Mouse (Mus musculus) heart, embryonic 14.5 days (tissue): Measurements from ENCODE around the gene Pi4k2a. TPM values are rescaled to one million over a fixed set of nuclear protein-coding genes. Genes with fewer than 3 reads are reported as not detected.
A peak's percentile ranks its signal among the peaks of the same experiment; 100 is the strongest.

Experiments
- ATAC-seq: fragments of 200-750 bp; cut with Nextera tagmentation; 2 replicates; pipeline ENCODE4 v1.8.0; 2017; ENCODE audit warnings: low read depth, moderate TSS enrichment; ENCODE audit not compliant: insufficient number of reproducible peaks, insufficient read depth, low FRiP score
- H3K27ac ChIP-seq, 2 experiments: fragments of 200-500 bp in 1 of 2; fragments of 300-500 bp in 1 of 2; sonication (generic) in 1 of 2; replicated peaks in 1 of 2; 2 replicates each; pipeline ENCODE4 v1.5.1; 2012 to 2014; ENCODE audit warnings: low read depth in 2 of 2, low read length in 2 of 2, control low read depth in 1 of 2, mild to moderate bottlenecking in 1 of 2, mixed read lengths in 1 of 2; ENCODE audit not compliant: control insufficient read depth in 1 of 2, insufficient read depth in 1 of 2
- H3K27me3 ChIP-seq: fragments of 300-500 bp; sonication (generic); 2 replicates; pipeline ENCODE4 v1.6.1; 2014; ENCODE audit warnings: mild to moderate bottlenecking, low read length, control low read depth; ENCODE audit not compliant: control insufficient read depth, insufficient read depth
- H3K36me3 ChIP-seq: fragments of 300-500 bp; sonication (generic); 2 replicates; pipeline ENCODE4 v1.6.1; 2014; ENCODE audit warnings: mild to moderate bottlenecking, control low read depth, low read length, mixed read lengths; ENCODE audit not compliant: control insufficient read depth, insufficient read depth
- H3K4me1 ChIP-seq, 2 experiments: fragments of 200-500 bp in 1 of 2; fragments of 300-500 bp in 1 of 2; sonication (generic) in 1 of 2; 2 replicates each; pipeline ENCODE4 v1.6.1; 2012 to 2014; ENCODE audit warnings: low read length in 2 of 2, control low read depth in 1 of 2, mixed read lengths in 1 of 2; ENCODE audit not compliant: control insufficient read depth in 2 of 2, insufficient read depth in 2 of 2
- H3K4me2 ChIP-seq: fragments of 300-500 bp; sonication (generic); 2 replicates; pipeline ENCODE4 v1.6.1; 2014; ENCODE audit warnings: mild to moderate bottlenecking, low read length
- H3K4me3 ChIP-seq, 2 experiments: fragments of 200-500 bp in 1 of 2; fragments of 300-500 bp in 1 of 2; sonication (generic) in 1 of 2; 2 replicates each; pipeline ENCODE4 v1.5.1; 2012 to 2014; ENCODE audit warnings: low read length in 2 of 2, mild to moderate bottlenecking in 2 of 2, control low read depth in 1 of 2, low read depth in 1 of 2, moderate library complexity in 1 of 2; ENCODE audit not compliant: control insufficient read depth in 1 of 2, insufficient read depth in 1 of 2
- H3K9ac ChIP-seq: fragments of 300-500 bp; sonication (generic); 2 replicates; pipeline ENCODE4 v1.6.1; 2014; ENCODE audit warnings: mild to moderate bottlenecking, low read length
- H3K9me3 ChIP-seq: fragments of 300-500 bp; sonication (generic); 2 replicates; pipeline ENCODE4 v1.6.1; 2016; ENCODE audit warnings: low read length, control low read depth; ENCODE audit not compliant: control insufficient read depth
- WGBS: fragments of 180-500 bp; shearing (Covaris S2); extraction: QIAGEN DNeasy Blood & Tissue Kit; methylation state at CpG from one replicate; pipeline ENCODE4 v1.1.7; 2014; 5-methylcytosine and 5-hydroxymethylcytosine counted together
- polyA plus RNA-seq: library from polyadenylated mRNA; unstranded; fragments of >200 nt; fragmentation: Nextera tagmentation; extraction: Ambion mirVana; gene quantifications from 2 replicates; pipeline ENCODE4 v1.2.1, GENCODE M21; 2014

Gene Pi4k2a
- polyA plus RNA-seq, 1 experiment from 2014 or later = 20.2 TPM

DNA sequence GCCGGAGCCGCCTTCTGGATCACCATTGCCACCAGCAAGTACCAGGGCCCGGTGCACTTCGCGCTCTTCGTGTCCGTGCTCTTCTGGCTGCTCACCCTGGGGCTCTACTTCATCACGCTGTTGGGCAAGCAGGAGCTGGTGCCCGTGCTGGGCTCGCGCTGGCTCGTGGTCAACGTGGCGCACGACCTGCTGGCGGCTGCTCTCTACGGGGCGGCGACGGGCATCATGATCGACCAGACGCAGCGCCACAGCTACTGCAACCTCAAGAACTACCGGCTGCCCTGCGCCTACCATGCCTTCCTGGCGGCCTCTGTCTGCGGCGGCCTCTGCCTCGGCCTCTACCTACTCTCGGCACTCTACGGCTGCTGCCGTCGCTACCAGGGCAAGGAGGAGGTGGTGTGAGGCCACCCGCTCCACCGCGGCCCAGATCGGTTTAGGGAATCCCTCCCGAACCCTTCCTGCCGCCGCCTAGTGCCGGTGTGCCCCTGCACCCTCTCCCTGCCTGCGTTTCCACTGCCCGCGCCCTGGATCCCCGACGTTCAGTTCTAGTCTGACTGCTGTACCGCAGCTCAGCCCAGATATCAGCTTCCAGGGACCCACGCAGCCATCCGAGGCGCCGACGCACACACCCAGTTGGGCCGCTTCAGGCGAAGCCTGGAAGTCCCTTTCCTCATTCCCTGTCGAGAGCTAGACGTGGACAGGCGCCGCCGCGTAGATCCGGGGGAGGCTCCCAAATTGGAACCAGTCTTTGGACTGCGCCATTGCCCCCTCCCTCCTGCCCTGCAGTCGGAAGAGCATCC, 57.7 kb downstream of the Pi4k2a start:
- peak overlapping the region; percentile 84 to 92 for H3K27ac ChIP-seq
- H3K4me2 ChIP-seq = peak overlapping the region; percentile 96
- ATAC-seq = peak; percentile 37
- H3K36me3 ChIP-seq = peaks cover 17% of the 10 kb centered on the region
- no peaks in the 10 kb centered on the region for H3K9me3 ChIP-seq
- peak overlapping the region; percentile 75 to 80 for H3K4me3 ChIP-seq
- H3K27me3 ChIP-seq = no peaks in the 10 kb centered on the region
- H3K4me1 ChIP-seq = peaks cover 21 to 45% of the 10 kb centered on the region in 2 experiments
- H3K9ac ChIP-seq = peak overlapping the region; percentile 94
- under 1% methylated on average over 63 of the region's 63 CpGs for WGBS

DNA sequence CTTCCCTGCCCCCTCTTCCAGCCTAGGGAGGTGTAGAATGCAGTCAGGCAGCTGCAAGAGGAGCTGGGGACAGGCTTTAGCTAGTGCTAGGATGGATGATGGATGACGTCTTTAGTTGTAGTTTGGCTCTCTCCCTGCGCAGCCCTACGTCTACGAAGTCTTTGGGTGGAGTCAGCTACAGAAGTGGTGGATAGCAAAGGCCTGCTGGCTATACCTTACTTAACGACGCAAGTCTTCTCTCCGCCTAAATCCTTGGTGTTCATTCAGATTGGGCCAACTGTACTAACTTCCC, 58.2 kb downstream of the Pi4k2a start:
- Histone ChIP-seq H3K27ac (peak overlapping the region; percentile 84 to 92), H3K9me3 (no peaks in the 10 kb centered on the region), H3K4me2 (peak overlapping the region; percentile 96), H3K36me3 (peaks cover 17% of the 10 kb centered on the region), H3K4me3 (peak overlapping the region; percentile 75 to 80), H3K27me3 (no peaks in the 10 kb centered on the region), H3K4me1 (peaks cover 21 to 45% of the 10 kb centered on the region in 2 experiments), H3K9ac (peak overlapping the region; percentile 94)
- 14% methylated on average over 7 of the region's 7 CpGs for WGBS
- ATAC-seq = no peak

DNA sequence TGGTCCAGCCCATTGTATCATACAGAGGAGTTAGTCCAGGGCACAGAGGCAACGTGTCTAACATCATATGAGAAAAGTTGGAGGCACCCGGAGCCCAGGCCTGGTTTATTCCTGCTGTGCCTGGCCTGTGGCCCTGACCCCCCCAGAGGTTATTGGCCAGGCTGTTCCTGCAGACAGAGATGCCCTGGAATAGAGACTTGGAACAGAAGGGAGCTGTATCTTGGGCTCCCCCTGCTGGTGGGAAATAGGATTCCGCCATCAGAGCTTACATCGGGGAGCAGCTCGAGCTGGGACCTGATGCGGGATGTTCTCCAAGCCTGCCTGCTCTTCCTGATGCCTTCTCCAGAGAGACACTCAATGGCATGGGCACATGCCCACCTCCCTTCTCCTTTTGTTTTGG, 61.7 kb downstream of the Pi4k2a start:
- ATAC-seq = no peak
- H3K4me3 ChIP-seq = no peak overlapping the region
- WGBS = 5% methylated on average over 6 of the region's 6 CpGs
- 0 out of 4 replicates have a peak overlapping the region, but pooled peaks of 1 of the 2 experiments have one; percentile 45 for H3K27ac ChIP-seq
- no peaks in the 10 kb centered on the region for H3K9me3 ChIP-seq
- H3K9ac ChIP-seq = no peak overlapping the region
- H3K27me3 ChIP-seq = no peaks in the 10 kb centered on the region
- H3K4me2 ChIP-seq = no peak overlapping the region
- H3K36me3 ChIP-seq = peaks cover 17% of the 10 kb centered on the region
- H3K4me1 ChIP-seq = peaks cover 16 to 39% of the 10 kb centered on the region in 2 experiments

DNA sequence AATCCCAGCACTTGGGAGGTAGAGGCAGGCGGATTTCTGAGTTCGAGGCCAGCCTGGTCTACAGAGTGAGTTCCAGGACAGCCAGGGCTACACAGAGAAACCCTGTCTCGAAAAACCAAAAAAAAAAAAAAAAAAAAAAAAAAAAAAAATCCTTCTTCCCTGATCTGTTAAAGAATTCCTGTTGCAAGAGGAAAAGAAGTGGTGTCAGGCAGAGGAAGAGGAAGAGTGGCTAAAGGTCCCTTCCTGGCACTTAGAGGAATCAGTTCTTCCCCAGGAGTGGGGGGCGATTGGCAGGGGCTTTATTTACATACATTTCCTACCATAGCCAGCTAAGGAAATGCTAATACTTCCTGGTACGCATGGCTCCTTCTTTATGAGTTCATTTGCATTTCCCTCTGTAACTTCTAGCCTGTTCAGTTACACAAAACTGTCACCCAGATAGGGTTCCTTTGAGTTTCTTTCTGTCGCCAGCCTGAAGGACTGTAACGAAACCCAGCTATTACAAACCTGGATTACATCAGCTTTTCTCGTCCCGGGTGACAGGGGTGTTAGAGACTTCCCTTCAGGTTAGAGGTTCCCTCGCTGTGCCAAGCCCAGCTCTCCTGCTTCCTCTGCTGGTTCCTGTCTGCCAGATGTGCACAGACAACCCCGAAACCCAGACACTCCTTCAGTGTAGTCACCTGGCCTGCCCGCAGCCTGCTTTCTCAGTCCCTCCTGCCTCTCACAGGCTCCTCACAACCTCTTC, 67.4 kb downstream of the Pi4k2a start:
- H3K4me2 ChIP-seq = no peak overlapping the region
- 33% methylated on average over 11 of the region's 12 CpGs for WGBS
- no peak for ATAC-seq
- H3K27me3 ChIP-seq = no peaks in the 10 kb centered on the region
- H3K36me3 ChIP-seq = no peaks in the 10 kb centered on the region
- H3K4me1 ChIP-seq = peaks cover 4 to 6% of the 10 kb centered on the region in 2 experiments; a peak in 3 of 4 replicates
- no peak overlapping the region for H3K4me3 ChIP-seq
- no peaks in the 10 kb centered on the region for H3K9me3 ChIP-seq
- H3K9ac ChIP-seq = no peak overlapping the region
- H3K27ac ChIP-seq = 0 out of 4 replicates have a peak overlapping the region, but pooled peaks of 1 of the 2 experiments have one; percentile 19

GRCm38 (mm10) chr19:42158246-42159017, 68.2 kb downstream of the Pi4k2a start:
- 17% methylated on average over 13 of the region's 13 CpGs for WGBS
- no peaks in the 10 kb centered on the region for H3K27me3 ChIP-seq
- no peak for ATAC-seq
- 0 out of 2 replicates have a peak overlapping the region, but pooled peaks have one; percentile 27 for H3K9ac ChIP-seq
- no peaks in the 10 kb centered on the region for H3K9me3 ChIP-seq
- peak overlapping the region in 1 of 2 experiments; percentile 19; a peak in 1 of 4 replicates for H3K27ac ChIP-seq
- no peaks in the 10 kb centered on the region for H3K36me3 ChIP-seq
- no peak overlapping the region for H3K4me3 ChIP-seq
- H3K4me1 ChIP-seq = peaks cover 4 to 6% of the 10 kb centered on the region in 2 experiments; a peak in 3 of 4 replicates
- H3K4me2 ChIP-seq = no peak overlapping the region

GRCm38 (mm10) chr19:42163764-42164163, 73.5 kb downstream of the Pi4k2a start, which contains the start of gene Zfyve27:
TSS of gene Zfyve27 (plus strand) at chr19:42163951.
- Histone ChIP-seq H3K27ac (no peak within 1 kb of the TSS), H3K9me3 (no peaks in the 10 kb centered on the region), H3K4me3 (no peak within 1 kb of the TSS), H3K9ac (no peak within 1 kb of the TSS), H3K36me3 (no peaks in the 10 kb centered on the region), H3K4me2 (no peak within 1 kb of the TSS), H3K4me1 (0 out of 4 replicates have a peak, but pooled peaks cover 0 to 4% of the 10 kb centered on the region in 2 experiments), H3K27me3 (peaks cover 2% of the 10 kb centered on the region; the same call in 1 of the 2 replicates)
- 64% methylated on average over 5 of the region's 5 CpGs for WGBS
- no peak for ATAC-seq

DNA sequence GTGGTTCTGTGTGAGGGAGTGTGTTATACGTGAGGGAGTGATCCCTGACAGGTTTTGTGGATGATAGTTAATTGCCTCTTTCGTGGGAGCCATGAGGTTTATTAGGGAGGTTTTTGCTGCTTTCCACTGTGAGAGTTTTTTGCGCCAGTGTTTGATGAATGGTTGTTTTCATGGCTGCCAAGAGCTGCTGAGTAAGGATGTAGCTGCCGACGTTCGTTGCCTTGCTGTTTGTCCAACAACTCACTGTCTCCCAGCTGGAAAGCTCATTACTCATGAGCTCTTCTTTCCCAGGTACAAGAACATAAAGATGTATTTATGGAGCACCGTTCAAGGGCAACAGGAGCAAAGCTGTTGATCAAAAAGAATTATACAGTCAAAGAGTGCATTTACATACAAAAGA, 73.9 kb downstream of the Pi4k2a start:
- Histone ChIP-seq H3K9me3 (no peaks in the 10 kb centered on the region), H3K4me3 (no peak overlapping the region), H3K27me3 (peaks cover 6% of the 10 kb centered on the region; the same call in 1 of the 2 replicates), H3K36me3 (no peaks in the 10 kb centered on the region), H3K9ac (no peak overlapping the region), H3K4me2 (no peak overlapping the region), H3K27ac (no peak overlapping the region), H3K4me1 (0 out of 4 replicates have a peak, but pooled peaks cover 0 to 4% of the 10 kb centered on the region in 2 experiments)
- ATAC-seq = no peak
- WGBS = 64% methylated on average over 7 of the region's 7 CpGs
